Mouse (Mus musculus) frontal cortex, postnatal 10 days (tissue): ENCODE measurements around the gene Zfp644.

Experiments
- DNase-seq, 2 experiments: peaks; one replicate each; pipeline ENCODE4 v3.0.0; 2022; ENCODE audit warnings: low spot score in 2 of 2, mixed read lengths in 1 of 2

Gene Zfp644

GRCm38 (mm10) chr5:106594388-106594787 is 102.7 kb downstream of the Zfp644 start:
- DNase-seq, result no peak

GRCm38 (mm10) chr5:106590686-106591085 is 106.4 kb downstream of the Zfp644 start:
- no peak for DNase-seq

- DNase-seq, result no peak
These were observed 107.4 kb downstream of the Zfp644 start for GRCm38 (mm10) chr5:106589670-106590069.

GRCm38 (mm10) chr5:106589006-106589405 is 108.1 kb downstream of the Zfp644 start:
- DNase-seq, result no peak

GRCm38 (mm10) chr5:106580943-106581342 is 116.1 kb downstream of the Zfp644 start:
- DNase-seq, result no peak

- DNase-seq, result no peak
These were observed 119.7 kb downstream of the Zfp644 start for GRCm38 (mm10) chr5:106577237-106577888.

GRCm38 (mm10) chr5:106575098-106575497 is 122.0 kb downstream of the Zfp644 start:
- no peak for DNase-seq

- DNase-seq, result peak; percentile 54 to 79
These were observed 122.5 kb downstream of the Zfp644 start for GRCm38 (mm10) chr5:106574560-106574946.

- peak; percentile 19 to 24 for DNase-seq
These were observed 123.1 kb downstream of the Zfp644 start for GRCm38 (mm10) chr5:106573742-106574559.
